Mouse (Mus musculus) cerebellum, adult 11-12 months (tissue): Measurements from ENCODE around the gene Tpra1.

Experiments used
- DNase-seq: peaks from one replicate; pipeline ENCODE4 v3.0.0; 2022

Gene Tpra1

DNA sequence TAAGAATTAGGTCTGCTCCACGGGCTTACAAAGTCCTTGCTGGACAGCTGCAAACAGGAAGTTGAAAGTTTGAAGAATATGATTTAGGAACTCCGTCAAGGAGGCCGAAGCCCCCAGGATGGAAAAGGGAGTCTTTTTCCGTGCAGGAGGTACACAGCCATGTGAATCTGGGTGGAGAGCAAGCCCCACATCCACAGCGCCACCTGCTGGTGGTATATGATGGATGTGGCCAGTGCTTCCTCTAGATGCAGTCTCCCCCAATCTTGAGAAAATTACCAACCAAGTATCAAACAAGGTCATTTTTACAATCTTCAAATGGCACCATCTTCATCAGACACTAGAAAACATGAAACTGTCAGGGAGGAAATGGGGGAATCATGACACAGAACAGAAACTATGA, 8.5 kb upstream of the Tpra1 start:
- no peak for DNase-seq

DNA sequence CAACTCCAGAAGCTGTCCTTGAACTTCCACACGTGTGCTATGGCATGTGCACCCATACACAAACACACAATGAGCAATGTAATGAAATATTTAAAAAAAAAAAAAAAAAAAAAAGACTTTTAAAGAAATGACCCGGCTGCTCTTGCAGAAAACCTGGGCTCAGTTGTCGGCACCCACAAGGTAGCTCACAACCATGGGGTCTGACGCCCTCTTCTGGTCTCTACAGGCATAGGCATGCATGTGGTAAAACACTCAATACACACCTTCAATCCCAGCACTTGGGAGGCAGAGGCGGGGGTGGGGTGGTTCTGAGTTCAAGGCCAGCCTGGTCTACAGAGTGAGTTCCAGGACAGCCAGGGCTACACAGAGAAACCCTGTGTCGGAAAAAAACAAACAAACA, 6.1 kb upstream of the Tpra1 start:
- no peak for DNase-seq

DNA sequence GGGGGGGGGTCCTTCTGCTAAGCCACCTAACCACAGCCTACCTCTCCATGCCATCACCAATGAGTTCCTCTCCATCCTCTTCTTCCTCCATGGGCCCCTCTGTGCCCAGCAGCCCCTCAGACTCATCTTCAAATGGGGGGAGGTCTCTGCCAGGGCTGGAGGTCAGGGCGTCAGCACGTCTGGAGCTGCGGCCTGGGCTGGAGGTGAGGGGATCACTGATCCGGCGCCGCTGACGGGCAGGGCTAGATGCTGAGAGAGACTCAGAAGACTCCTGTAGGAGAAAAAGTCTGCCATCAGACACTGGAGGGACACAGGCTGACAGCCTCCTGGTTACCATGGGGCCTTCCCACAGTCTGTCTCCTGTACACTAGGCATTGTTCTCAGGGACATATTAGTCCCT, 4.8 kb upstream of the Tpra1 start:
- DNase-seq: no peak

DNA sequence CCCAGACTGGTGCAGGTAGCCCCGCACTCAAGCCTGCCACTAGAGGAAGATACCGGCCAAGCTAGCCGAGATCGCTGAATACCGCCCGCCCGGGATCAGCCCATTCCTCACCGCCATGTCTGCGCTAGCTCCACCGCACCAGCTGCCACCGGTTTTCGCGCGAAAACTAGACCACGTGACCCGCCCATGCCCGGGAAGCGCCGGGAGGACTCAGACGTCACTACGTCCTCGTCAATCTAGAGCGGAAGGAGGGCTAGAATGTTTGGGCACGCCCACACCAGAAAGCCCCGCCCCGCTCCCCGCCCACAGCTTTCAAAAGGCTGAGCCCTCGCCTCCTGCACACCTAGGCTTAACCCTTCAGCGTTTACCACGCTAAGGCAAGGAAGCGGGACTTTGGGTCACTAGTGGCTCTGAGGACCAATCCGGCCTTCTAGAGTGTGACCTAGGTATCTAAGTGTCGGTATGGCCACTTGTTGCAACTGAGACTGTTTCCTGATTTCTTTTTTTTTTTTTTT, 3.5 kb upstream of the Tpra1 start, which contains the start of gene Mcm2:
Gene Mcm2, minus strand, starts transcription at position 247 of the 515 bp plus-strand sequence.
- DNase-seq: peak; percentile 91

DNA sequence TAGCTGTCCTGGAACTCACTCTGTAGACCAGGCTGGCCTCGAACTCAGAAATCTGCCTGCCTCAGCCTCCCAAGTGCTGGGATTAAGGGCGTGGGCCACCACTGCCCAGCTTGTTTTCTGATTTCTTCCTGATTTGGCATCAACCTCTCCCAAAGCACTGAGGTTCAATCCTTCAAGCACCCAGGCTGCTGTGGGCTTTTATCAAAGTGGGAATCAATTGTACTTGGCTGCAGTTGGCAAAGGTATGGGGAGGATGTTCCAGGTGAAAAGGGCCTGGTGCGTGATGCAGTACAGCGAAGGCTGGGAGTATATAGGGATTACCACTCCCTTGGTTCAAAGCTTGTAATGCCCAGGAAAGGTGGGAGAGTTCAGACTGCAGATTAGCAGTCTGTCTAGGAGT, 3.0 kb upstream of the Tpra1 start:
- DNase-seq: no peak

DNA sequence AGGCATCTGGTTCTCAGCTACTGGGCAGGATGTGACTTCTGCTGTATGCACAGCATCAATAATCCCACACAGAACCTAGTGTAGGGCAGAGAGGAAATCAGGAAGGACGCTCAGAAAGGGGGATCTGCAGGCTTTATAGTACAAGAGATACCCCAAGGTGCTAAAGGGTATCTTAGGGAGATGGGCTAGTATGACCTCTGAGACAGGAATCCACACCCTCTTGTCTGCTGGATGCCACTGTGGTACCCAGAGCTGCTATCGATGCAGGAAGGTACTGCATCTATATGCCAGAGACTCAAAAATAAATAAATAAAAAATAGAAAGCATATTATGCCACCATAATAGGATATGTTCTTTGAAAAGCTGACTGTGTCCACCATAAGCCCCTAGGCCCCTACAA, 2.4 kb upstream of the Tpra1 start:
- no peak for DNase-seq

DNA sequence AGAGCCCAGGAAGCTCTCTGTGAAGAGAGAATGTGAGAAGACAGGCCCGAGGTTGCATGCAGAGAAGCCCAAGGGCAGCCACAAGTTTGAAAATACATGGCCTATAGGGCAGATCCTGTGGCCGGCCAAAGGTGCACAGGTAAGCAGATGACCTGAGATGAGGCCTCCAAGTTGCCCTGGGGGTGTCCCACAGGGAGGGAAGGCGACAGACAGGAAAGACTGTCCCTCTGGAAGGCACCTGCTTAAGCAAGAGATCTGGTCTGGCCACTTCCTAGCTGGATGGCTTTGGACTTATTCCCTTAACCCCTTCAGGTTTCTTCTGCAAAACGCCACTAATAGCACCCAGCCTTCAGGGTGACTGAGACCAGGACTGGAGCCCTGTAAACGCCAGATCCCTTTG, 580 bp upstream of the Tpra1 start:
- DNase-seq: no peak

DNA sequence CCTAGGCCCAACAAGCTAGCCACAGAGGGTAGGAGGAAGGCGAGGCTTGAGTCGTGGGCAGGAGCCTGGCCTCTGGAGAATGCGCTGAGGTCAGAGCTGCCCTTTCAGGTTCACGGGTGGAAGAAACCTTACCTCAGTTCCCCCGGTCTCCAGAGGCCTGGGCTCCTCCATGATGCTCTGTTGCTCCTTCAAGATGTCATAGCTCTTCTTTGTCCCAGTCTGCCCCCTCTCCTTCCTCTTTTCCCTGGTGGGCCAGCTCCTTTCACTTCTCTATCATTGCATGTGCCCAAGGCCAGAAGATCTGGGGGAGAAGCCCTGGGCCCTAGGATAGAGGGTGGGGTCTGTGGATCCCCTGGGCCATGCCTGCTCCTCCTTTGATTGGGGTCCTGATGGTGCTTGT, 1.7 kb downstream of the Tpra1 start:
- DNase-seq: no peak

DNA sequence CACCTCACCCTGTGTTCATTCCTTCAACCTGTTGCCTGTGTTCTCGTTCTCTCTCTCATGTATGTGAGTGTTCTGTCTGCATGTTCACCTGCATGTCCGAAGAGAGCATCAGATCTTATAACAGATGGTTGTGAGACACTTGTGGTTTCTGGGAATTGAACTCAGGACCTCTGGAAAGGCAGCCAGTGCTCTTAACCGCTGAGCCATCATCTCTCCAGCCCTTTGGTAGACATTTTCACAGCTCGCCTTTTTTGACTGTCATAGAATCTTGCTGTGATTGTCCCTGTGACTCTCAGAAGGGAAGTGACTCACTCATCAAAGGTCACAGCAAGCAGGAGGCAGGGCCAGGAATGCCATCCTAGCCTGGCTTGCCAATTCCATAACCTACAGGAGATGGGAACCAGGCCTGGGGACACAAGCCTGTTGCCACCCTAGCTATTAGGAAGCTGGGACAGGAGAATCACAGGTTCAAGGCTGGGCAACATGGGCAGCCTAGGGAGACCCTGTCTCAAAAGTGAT, 2.5 kb downstream of the Tpra1 start:
- peak; percentile 37 for DNase-seq

DNA sequence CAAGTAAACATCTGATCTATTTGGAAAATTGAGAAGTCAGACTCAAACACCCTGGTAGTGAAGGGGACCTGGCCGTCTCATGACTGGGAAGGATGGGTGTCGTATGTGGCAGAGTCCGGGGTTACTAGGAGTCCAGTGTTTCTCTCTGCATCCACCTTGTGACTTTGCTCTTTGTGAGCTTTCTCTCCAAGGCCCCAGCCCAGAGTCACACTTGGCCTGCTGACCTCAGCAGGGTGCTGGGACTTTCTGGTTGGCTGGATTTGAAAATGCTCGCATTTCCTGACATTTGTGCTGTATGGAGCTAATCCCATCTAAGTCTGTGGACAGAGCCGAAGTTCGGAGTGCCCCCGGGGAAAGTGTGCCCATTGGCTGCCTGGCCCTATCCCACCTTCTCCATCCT, 3.0 kb downstream of the Tpra1 start:
- DNase-seq: peak; percentile 28

DNA sequence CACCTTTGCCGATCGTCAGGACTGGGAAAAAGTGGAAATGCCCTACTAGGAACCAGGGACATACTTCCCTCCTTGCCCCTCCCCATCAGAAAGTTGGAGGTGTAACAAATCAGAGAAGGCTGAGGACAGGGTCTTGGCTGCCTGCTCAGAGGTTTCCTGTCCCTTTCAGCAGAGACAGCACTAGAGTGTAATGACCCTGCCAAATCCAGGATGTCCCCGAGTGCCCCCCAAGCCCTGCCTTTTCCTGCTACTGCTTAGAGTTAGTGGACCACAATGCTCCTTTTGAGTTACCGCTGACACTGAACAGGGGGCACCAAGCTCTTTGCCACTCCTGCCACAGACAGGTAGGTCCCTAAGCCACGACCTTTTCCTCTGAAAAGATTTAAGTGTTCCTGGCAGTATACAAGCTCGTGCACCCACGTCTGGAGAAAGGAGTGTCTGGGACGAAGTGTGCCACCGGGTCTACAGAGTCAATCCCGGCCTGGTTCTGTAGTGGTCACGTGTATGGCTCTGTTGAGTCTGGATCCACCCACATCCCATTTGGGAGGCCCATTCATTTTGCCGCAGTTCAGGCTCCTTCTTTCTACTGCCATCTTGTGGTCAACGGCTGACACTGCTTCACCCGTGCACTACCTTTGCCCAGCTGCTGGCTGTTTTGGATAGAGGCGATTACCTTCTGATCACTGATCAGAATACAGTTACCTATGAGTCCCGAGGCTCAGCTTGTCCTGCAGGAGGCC, 4.5 kb downstream of the Tpra1 start:
- DNase-seq: peak; percentile 77

DNA sequence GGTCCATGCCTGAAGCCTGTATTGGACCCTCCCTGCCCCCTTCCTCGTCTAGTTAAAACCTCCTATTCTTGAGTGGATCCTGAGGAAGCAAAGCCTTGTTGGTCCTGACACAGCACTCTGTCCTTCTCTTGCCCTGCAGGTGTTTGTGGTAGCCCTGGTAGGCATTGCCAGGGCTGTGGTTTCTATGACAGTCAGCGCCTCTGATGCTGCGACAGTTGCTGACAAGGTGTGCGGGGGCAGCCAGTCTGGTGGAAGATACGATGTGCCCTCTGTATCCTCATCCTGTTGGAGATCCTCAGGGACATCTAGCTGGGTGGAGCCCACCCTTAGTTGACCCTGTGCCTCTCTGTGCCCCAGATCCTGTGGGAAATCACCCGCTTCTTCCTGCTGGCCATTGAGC, 7.1 kb downstream of the Tpra1 start:
- no peak for DNase-seq

DNA sequence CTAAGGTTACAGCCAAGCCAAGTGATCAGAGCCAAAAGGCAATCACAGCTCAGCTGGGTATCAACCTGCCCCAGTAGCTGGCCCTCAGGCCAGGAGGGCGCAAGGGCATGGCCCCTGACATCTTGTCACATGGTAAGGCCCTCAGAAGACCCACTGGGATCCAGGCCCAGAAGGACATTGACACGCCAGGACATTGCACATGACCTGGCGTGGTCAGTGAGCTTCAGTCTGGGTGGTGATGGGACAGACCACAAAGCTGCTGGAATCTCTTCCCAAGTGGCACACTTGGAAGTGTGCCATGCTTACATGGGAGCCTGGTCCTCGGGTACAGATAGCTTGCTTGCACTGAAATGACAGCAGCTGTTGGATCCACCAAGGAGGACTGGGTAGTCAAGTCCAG, 11.0 kb downstream of the Tpra1 start:
- DNase-seq: no peak

DNA sequence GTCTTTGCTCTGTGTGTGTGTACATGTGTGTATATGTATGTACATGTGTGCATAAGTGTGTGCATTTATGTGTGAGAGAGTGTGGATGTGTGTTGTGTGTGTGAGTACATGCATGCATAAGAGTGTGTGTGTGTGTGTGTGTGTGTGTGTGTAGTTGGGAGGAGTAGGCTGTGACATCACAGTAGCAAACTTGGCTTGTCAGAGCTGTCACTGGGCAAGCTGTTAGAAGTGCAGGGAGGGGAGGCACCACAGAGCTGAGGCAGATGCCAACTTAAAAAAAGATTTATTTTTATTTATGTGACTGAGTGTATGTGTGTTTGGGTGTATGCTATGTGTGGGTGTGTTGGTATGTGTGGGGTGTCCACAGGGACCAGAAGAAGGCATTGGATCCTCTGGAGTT, 11.4 kb downstream of the Tpra1 start:
- no peak for DNase-seq

DNA sequence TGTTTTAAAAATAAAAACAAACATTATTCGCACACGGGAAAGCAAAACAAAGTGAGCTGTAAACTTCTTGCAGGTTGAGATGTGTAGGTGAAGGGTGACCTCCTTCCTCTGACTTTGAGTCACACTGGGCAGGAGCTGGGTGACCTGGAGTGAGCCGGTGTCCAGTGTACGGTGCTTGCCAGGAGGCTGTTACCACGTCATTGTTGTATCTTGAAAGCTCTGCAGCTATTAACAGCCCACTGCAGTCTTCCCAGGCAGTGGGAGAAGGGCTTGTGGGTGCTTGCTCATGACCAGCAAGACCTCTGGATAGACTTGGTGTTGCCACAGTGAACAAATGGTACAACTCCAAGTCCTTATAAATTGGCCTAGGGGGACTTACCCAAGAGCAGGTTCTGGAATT, 12.7 kb downstream of the Tpra1 start:
- DNase-seq: no peak

DNA sequence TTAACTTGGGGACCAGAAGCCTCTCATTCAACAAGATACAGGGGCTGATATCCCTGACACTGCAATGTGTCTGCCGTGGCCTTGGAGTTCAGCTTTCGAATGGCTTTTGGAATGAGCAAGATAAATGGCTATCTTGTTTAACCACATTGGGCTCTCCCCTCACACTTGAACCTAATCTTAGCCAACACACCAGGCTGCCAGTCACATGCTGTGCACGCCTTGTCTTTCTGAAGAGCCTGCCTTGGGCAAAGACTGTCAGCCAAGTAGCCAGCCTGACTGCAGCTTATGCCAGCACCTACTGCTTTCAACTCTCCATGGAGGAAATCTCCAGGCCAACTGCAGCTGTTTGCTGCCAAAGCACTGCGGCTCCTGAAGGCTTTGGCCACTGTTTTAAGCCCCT, 13.5 kb downstream of the Tpra1 start:
- no peak for DNase-seq

DNA sequence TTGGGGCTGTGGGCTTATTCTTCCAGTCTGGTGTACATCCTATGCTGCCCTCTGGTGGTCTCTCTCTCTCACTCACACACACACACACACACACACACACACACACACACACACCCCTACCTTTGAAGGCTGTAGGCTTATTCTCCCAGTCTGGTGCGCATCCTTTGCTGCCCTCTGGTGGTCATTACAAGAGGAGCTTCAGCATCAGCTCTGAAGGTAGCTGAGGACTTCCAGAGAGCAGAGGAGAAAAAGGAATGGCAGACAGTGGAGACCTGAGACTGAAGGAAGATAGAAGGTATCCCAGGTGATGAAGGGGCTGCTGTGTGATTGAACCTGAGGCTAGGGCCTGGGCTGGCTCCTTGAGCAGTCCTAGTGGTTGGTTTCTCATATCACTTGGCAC, 14.1 kb downstream of the Tpra1 start:
- DNase-seq: no peak

DNA sequence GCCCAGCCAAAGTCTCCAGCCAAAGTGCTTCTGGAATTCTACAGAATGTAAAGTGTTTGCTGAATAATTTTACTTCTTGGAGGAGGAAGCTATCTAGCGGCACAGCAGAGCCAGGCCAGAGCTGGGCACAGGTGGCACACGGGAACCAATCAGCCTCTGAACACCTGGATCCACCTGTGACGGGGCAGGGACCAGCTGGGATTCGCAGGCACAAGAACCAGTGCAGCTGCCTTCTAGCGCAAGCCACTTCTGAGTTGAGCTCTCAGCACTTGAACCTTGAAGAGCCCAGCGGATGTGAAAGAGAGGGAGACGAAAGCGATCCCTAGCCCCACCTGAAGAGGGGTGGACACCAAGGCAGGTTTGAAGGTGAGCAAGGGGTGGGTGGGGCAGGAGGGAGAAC, 16.8 kb downstream of the Tpra1 start:
- DNase-seq: no peak

DNA sequence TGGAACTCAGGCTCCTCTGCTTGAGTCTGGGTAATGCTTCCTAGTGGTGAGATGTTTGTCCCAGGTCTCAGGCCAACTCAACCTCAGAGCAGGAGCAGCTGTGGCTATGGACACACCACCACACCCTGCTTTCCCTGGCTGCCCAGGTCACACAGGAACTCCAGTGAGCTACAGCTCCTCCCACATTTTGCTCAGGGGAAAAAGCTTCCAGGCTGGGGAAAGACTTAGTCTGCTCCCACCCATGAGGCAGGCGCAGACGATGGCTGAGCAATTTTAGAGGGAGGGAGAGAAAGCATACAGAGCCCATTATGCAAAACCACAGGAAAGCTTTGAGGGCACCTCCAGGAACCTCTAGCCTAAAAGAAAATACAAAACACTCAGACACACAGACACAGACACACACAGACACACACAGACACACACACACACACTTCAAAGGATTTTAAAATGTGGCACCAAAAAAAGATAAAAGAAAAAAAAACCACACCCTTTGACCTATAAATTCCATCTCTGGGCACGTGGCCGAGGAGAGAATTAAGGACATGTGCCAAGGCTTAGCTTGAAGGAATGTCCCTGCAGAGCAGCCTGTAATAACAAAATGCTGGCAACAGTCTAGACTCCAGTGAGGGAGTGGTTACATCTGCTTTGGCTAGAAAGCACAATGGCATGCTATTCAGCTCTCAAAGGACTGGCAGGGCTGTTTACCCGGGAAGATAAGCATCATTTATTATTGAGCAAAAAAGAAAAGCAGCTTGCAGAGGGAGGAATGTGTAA, 22.6 kb downstream of the Tpra1 start:
- peak; percentile 58 for DNase-seq

DNA sequence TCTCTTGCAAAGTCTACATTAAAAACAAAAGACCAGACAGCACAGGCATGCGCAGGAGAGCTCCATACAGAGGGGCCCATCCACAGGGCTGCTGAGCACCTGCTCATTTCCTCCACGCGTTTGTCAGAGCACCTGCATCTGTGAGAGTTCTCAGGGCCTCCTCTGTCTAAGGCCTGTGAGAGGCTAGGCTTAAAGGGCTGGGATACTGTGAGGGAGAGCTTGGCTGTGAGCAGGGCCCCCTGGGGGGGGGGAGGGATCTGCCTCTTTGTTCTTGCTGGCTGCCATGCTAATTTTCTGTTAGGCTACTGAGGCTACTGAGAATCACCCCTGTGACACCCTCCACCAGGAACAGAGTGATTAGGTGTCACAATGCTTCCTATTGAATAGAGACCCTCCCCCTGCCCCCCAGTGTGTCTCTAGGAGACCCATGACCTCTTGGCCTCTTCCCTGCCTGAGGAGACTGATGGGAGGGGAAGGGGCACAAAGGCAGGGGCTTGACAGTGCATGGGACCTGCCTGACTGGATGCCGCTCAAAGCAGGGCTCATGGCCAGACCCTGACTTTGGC, 23.7 kb downstream of the Tpra1 start:
- DNase-seq: no peak

DNA sequence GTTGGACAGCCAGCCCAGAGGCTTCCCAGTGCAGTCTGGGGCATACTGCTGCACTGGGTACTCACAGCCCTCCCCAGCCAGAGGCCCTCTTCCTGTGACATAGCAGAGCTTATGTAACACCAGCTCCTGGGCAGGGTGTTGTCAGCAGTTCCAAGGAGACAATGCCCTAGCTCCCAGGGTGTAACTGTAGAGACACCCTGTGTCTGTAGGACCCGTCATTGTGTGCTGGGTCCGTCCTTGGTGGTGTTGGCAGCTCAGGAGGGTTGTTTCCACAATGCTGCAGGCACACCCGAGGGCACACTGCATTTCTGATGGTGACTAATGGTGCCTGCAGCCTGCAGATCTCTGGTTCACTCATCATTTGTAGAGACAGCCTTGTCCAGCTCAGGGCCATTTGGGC, 24.8 kb downstream of the Tpra1 start:
- no peak for DNase-seq

DNA sequence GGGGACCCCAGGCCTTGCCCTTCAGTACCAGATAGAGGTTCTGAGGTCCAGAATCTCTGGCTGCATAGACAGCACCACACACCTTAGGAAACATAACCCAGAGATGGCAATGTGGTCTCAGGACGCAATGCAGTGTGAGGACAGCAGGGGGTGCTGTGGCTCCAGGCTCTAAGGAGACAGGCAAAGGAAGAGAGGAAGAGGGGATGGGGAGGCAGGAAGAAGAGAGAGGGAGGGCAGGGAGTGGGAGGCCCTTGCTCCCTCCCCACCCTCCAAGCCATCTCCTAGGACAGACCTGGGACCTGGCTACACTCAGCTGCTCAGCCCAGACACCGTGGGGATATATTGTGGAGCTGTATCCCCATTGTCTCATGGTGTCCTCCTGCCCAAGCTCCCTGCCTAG, 25.5 kb downstream of the Tpra1 start:
- peak; percentile 72 for DNase-seq

DNA sequence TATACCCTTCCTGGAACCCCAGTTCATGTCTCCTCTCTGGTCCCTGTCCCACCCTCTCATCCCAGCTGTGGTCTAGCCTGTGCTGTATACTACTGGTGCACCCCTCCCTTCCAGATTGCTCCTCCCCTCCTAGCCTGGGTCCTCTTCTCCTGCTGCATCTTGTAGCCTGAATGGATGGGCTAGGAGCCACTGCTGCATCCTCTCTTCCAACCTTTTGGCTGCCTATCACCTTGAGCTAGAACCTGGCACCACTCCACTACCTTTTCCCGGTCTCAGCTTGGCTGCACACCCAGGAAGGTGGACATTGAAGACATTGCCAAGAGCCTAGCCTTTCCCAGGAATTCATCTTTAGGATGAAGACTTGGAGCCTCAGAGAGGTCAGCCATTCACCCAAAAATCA, 26.0 kb downstream of the Tpra1 start:
- DNase-seq: peak; percentile 64

DNA sequence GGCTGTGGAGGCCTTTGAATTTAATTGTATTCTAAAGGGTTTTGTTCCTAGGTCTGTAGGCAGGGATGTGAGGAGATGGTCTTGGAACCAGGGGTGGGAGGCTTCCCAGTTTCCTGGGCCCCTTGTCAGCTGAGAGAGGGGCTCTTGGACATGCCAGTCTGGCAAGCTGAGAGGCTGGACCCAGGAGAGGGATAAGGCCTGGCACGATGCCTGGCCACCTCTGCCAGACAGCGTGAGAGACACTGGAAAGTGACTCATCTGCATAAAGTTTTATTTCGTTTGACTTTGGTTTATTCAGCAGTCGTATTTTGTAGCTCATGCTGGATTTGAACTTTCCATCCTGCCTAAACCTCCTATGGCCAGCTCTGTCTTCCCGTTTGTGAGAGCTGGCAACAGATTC, 26.5 kb downstream of the Tpra1 start:
- no peak for DNase-seq
